Comparison of ENCODE assay signal across 8 mouse cellular contexts in the genomic region with DNA sequence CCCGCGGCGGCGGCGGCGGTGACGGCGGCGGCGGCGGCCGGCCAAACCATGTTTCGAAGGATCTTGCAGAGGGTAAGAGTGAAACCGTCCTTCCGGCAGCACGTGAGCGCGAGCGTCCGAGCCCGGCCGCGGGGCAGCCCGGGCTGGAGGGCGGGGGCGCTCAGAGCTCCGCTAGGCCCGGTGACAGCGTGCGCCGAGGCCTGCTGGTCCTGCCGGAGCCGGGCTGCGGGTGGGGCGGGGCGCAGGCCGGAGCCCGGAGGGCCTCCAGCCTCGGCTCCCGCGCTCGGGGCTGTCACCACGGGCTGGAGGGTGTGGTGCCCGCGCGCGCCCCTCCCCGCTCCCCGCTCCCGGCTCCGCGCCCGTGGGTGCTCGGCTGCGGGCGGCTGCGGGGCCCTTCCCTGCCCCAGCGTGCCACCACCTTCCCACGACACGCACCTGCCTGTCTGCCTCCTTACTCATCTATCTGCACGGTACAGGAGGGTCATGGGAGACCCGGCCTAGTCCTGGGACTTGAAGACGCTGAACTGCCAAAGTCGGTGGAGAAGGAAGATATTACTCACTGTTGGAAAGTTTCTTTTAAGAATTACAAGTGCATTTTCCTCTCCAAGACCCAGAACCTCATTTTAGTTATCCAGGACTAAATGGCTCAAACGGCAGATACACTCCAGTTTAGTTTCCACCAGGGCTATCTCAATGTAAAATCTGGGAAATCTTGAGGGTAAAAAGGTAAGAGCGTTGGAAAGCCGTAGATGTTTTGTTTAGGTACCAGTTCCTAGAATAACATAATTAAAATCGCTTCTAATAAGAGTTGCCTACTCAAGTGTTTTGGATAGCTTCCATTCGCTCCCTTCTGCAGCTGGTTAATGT. TPM values are rescaled to one million over a fixed set of nuclear protein-coding genes. Genes with fewer than 3 reads are reported as not detected.
A peak's percentile ranks its signal among the peaks of the same experiment; 100 is the strongest.
DNase-seq lines count a peak whose midpoint lies in the region; ATAC-seq and TF ChIP-seq lines count a peak whose summit lies in the region.

No protein-coding gene starts in this region.

- no peaks in the 10 kb centered on the region for H3K36me3 ChIP-seq in forebrain, embryonic 11.5 days (ENCODE audit: control insufficient read depth, insufficient read depth, low read length)
- no peaks in the 10 kb centered on the region for H3K36me3 ChIP-seq in limb, embryonic 15.5 days
- no peaks in the 10 kb centered on the region for H3K36me3 ChIP-seq in neural tube, embryonic 14.5 days (ENCODE audit: control insufficient read depth, insufficient read depth, low read length)

- WGBS in cerebellum, adult 2 months = 4% methylated on average over 46 of the region's 69 CpGs
- 6% methylated on average over 55 of the region's 69 CpGs for WGBS in forebrain, embryonic 11.5 days
- WGBS in limb, embryonic 15.5 days = 4% methylated on average over 54 of the region's 69 CpGs
- 7% methylated on average over 43 of the region's 69 CpGs for WGBS in neural tube, embryonic 14.5 days

- no peak for TF ChIP-seq CTCF in cerebellum, adult 2 months (IDR thresholded peaks at IDR 0.05; ENCODE audit: borderline replicate concordance, insufficient read depth, low read depth, low read length)

- H3K4me1 ChIP-seq in cerebellum, adult 2 months (ENCODE audit: control insufficient read depth, insufficient read depth, low read length) = no peaks in the 10 kb centered on the region; the same call in 1 of the 2 replicates
- H3K4me1 ChIP-seq in forebrain, embryonic 11.5 days (replicated peaks; ENCODE audit: control insufficient read depth, insufficient read depth, low read length) = no peaks in the 10 kb centered on the region; the same call in 1 of the 2 replicates
- peaks cover 8% of the 10 kb centered on the region for H3K4me1 ChIP-seq in limb, embryonic 15.5 days
- H3K4me1 ChIP-seq in neural tube, embryonic 14.5 days (ENCODE audit: control insufficient read depth, insufficient read depth, low read length) = peaks cover 15% of the 10 kb centered on the region

- H3K4me2 ChIP-seq in forebrain, embryonic 11.5 days (ENCODE audit: low read depth, low read length, severe bottlenecking) = peak overlapping the region; percentile 87
- peak overlapping the region; percentile 89 for H3K4me2 ChIP-seq in limb, embryonic 15.5 days
- H3K4me2 ChIP-seq in neural tube, embryonic 14.5 days (ENCODE audit: low read depth, low read length) = peak overlapping the region; percentile 81

- no peaks in the 10 kb centered on the region for H3K27me3 ChIP-seq in cerebellum, adult 2 months (ENCODE audit: control insufficient read depth, insufficient read depth, low read length)
- no peaks in the 10 kb centered on the region for H3K27me3 ChIP-seq in forebrain, embryonic 11.5 days (ENCODE audit: control insufficient read depth, insufficient read depth, low read length)
- no peaks in the 10 kb centered on the region for H3K27me3 ChIP-seq in limb, embryonic 15.5 days
- no peaks in the 10 kb centered on the region for H3K27me3 ChIP-seq in neural tube, embryonic 14.5 days (ENCODE audit: control insufficient read depth, insufficient read depth, low read length)

- peak; percentile 90 for ATAC-seq in forebrain, embryonic 11.5 days (replicated peaks; ENCODE audit: low FRiP score)
- peak; percentile 73 for ATAC-seq in limb, embryonic 15.5 days (ENCODE audit: insufficient number of reproducible peaks, low FRiP score, low TSS enrichment, low read depth)
- ATAC-seq in neural tube, embryonic 14.5 days (ENCODE audit: low read depth) = peak; percentile 80

- no peak for DNase-seq in cerebellum, adult 2 months
- no peak for DNase-seq in cerebellum, postnatal 14 days
- peak; percentile 70 for DNase-seq in spleen, adult 12 weeks (ENCODE audit: low spot score)
- DNase-seq in spleen, adult 18-20 months = no peak
- DNase-seq in forebrain, embryonic 11.5 days (ENCODE audit: low spot score) = no peak
- DNase-seq in layer of hippocampus, postnatal 36 days = no peak

- peak overlapping the region; percentile 49; the same call in 1 of the 2 replicates for H3K27ac ChIP-seq in cerebellum, adult 2 months (ENCODE audit: insufficient read depth, low read length)
- H3K27ac ChIP-seq in forebrain, embryonic 11.5 days (ENCODE audit: low read depth, low read length) = peak overlapping the region; percentile 74; the same call in 1 of the 2 replicates
- H3K27ac ChIP-seq in limb, embryonic 15.5 days = peak overlapping the region; percentile 94
- H3K27ac ChIP-seq in neural tube, embryonic 14.5 days (ENCODE audit: low read depth, low read length) = peak overlapping the region; percentile 89

- no peaks in the 10 kb centered on the region for H3K9me3 ChIP-seq in forebrain, embryonic 11.5 days (ENCODE audit: control insufficient read depth, low read length)
- no peaks in the 10 kb centered on the region for H3K9me3 ChIP-seq in limb, embryonic 15.5 days
- no peaks in the 10 kb centered on the region for H3K9me3 ChIP-seq in neural tube, embryonic 14.5 days (ENCODE audit: control insufficient read depth, low read length)

- TF ChIP-seq POLR2A in cerebellum, adult 2 months (IDR thresholded peaks at IDR 0.05; ENCODE audit: borderline replicate concordance, insufficient read depth, low read length) = no peak

- peak overlapping the region; percentile 70 for H3K4me3 ChIP-seq in cerebellum, adult 2 months (replicated peaks; ENCODE audit: insufficient read depth, low read depth, low read length)
- H3K4me3 ChIP-seq in forebrain, embryonic 11.5 days (ENCODE audit: low read depth, low read length) = peak overlapping the region; percentile 74
- H3K4me3 ChIP-seq in limb, embryonic 15.5 days = peak overlapping the region; percentile 89
- H3K4me3 ChIP-seq in neural tube, embryonic 14.5 days (ENCODE audit: low read depth, low read length) = peak overlapping the region; percentile 84

- peak overlapping the region; percentile 75 for H3K9ac ChIP-seq in forebrain, embryonic 11.5 days (ENCODE audit: low read length)
- peak overlapping the region; percentile 89 for H3K9ac ChIP-seq in limb, embryonic 15.5 days
- H3K9ac ChIP-seq in neural tube, embryonic 14.5 days (replicated peaks; ENCODE audit: low read depth, low read length) = peak overlapping the region; percentile 84

RNA-seq across cellular contexts. Expression of a gene that starts 0.7 kb away (rescaled TPM):
- 17.4 and 17.8 TPM in 2 replicates for polyA plus RNA-seq in cerebellum, adult 2 months (2012; rRNA removed)
- 12.0 and 14.8 TPM in 2 replicates for polyA plus RNA-seq in forebrain, embryonic 11.5 days (2014; fragmentation: Nextera tagmentation; extraction: Ambion mirVana)
- 20.7 and 24.4 TPM in 2 replicates for polyA plus RNA-seq in limb, embryonic 15.5 days (2015; fragmentation: Nextera tagmentation; extraction: Ambion mirVana)
- 24.7 and 30.1 TPM in 2 replicates for polyA plus RNA-seq in neural tube, embryonic 14.5 days (2014; fragmentation: Nextera tagmentation; extraction: Ambion mirVana)
- 10 to 100 TPM; 36.1 to 36.7 TPM for total RNA-seq in layer of hippocampus, postnatal 36 days (2021)
